Mouse (Mus musculus) testis, adult 2 months (tissue): ENCODE results near the gene Car11.

Experiments
- CTCF ChIP-seq: fragments of 200-500 bp; IDR thresholded peaks from 2 replicates; pipeline ENCODE4 v1.5.1; 2012; ENCODE audit warnings: low read depth, mild to moderate bottlenecking, inconsistent platforms, low read length, moderate library complexity; ENCODE audit not compliant: control insufficient read depth, insufficient read depth, insufficient replicate concordance
- POLR2A ChIP-seq: fragments of 200-500 bp; IDR thresholded peaks from 2 replicates; pipeline ENCODE4 v1.6.1; 2012; ENCODE audit warnings: low read depth, mild to moderate bottlenecking, inconsistent platforms, low read length, moderate library complexity; ENCODE audit not compliant: control insufficient read depth

DNA sequence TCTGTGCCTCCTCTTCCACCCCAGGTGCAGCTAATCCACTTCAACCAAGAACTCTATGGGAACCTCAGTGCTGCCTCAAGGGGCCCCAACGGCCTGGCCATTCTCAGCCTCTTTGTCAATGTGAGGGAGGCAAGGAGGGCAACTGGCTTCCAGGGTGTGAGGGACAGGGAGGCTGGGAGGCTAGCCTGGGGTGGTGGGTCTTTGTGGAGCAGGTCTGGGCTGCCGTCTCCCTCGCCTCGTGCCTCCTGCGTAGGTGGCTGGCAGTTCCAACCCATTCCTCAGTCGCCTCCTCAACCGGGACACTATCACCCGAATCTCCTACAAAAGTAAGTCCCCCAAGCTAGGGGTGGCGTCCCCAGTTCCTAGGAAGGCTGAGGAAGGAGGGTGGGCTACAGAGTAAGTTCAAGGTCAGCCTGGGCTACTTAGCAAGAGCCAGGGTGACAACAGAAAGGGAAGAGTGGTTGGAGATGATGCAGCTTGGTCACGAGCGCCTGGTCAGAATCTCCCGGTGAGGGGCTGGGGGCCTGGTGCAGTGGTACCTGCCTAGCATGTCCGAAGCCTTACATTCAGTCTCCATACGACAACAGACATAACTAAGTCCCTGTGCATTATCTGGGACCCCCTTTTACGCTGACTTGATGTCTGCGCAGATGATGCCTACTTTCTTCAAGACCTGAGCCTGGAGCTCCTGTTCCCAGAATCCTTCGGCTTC is 3.3 kb downstream of the Car11 start:
- TF ChIP-seq POLR2A (no peak), CTCF (no peak)
